Mouse (Mus musculus) liver, adult 2 months (tissue): Measurements from ENCODE around the gene Prr22. TPM values are rescaled to one million over a fixed set of nuclear protein-coding genes. Genes with fewer than 3 reads are reported as not detected.

ENCODE experiments used
- DNase-seq: peaks from one replicate; pipeline ENCODE4 v3.0.0-alpha.2; 2011; ENCODE audit warnings: low read depth, low spot score; ENCODE audit errors: extremely low read depth
- H3K27ac ChIP-seq: fragments of 200-500 bp; replicated peaks from 2 replicates; pipeline ENCODE4 v1.5.1; 2012; ENCODE audit warnings: low read depth, mild to moderate bottlenecking, control low read depth, inconsistent platforms, low read length; ENCODE audit not compliant: insufficient read depth
- H3K27me3 ChIP-seq: fragments of 200-500 bp; 2 replicates; pipeline ENCODE4 v1.6.1; 2012; ENCODE audit warnings: mild to moderate bottlenecking, moderate library complexity, low read length, inconsistent platforms; ENCODE audit not compliant: control insufficient read depth, insufficient read depth
- H3K36me3 ChIP-seq: fragments of 200-500 bp; 2 replicates; pipeline ENCODE4 v1.6.1; 2012; ENCODE audit warnings: low read length, inconsistent platforms; ENCODE audit not compliant: control insufficient read depth, insufficient read depth
- H3K4me1 ChIP-seq: fragments of 200-500 bp; 2 replicates; pipeline ENCODE4 v1.6.1; 2011; ENCODE audit warnings: low read length; ENCODE audit not compliant: control insufficient read depth, insufficient read depth
- H3K4me3 ChIP-seq: fragments of 200-500 bp; 2 replicates; pipeline ENCODE4 v1.5.1; 2011; ENCODE audit warnings: low read depth, mild to moderate bottlenecking, control low read depth, low read length, moderate library complexity; ENCODE audit not compliant: insufficient read depth
- H3K79me2 ChIP-seq: fragments of 200-500 bp; 2 replicates; pipeline ENCODE4 v1.6.1; 2012; ENCODE audit warnings: inconsistent platforms, mild to moderate bottlenecking, low read length, moderate library complexity; ENCODE audit not compliant: control insufficient read depth, insufficient read depth
- H3K9ac ChIP-seq: fragments of 200-500 bp; 2 replicates; pipeline ENCODE4 v1.6.1; 2012; ENCODE audit warnings: low read depth, mild to moderate bottlenecking, control low read depth, inconsistent platforms, low read length
- CTCF ChIP-seq: fragments of 200-500 bp; IDR thresholded peaks from 2 replicates; pipeline ENCODE4 v1.5.1; 2011; ENCODE audit warnings: low read depth, low read length, control low read depth
- POLR2A ChIP-seq: fragments of 200-500 bp; IDR thresholded peaks from 2 replicates; pipeline ENCODE4 v1.6.1; 2011; ENCODE audit warnings: low read length, control low read depth; ENCODE audit not compliant: insufficient read depth; ENCODE audit errors: extremely low read depth
- WGBS: fragments of 180-500 bp; shearing (Covaris S2); methylation state at CpG from one replicate; pipeline ENCODE4 v1.1.7; 2018; 5-methylcytosine and 5-hydroxymethylcytosine counted together
- polyA plus RNA-seq: library from polyadenylated mRNA; depleted of rRNA; stranded (reverse); fragments of >200 nt; gene quantifications from 2 replicates; pipeline ENCODE4 v1.2.3, GENCODE M21; 2012
- total RNA-seq: library from RNA; depleted of rRNA; stranded (reverse); fragments of >200 nt; gene quantifications from 2 replicates; pipeline ENCODE4 v1.2.3, GENCODE M21; 2014

The Prr22 gene
- total and polyA plus RNA-seq, 2 experiments = 0.18 to 1.5 TPM

DNA sequence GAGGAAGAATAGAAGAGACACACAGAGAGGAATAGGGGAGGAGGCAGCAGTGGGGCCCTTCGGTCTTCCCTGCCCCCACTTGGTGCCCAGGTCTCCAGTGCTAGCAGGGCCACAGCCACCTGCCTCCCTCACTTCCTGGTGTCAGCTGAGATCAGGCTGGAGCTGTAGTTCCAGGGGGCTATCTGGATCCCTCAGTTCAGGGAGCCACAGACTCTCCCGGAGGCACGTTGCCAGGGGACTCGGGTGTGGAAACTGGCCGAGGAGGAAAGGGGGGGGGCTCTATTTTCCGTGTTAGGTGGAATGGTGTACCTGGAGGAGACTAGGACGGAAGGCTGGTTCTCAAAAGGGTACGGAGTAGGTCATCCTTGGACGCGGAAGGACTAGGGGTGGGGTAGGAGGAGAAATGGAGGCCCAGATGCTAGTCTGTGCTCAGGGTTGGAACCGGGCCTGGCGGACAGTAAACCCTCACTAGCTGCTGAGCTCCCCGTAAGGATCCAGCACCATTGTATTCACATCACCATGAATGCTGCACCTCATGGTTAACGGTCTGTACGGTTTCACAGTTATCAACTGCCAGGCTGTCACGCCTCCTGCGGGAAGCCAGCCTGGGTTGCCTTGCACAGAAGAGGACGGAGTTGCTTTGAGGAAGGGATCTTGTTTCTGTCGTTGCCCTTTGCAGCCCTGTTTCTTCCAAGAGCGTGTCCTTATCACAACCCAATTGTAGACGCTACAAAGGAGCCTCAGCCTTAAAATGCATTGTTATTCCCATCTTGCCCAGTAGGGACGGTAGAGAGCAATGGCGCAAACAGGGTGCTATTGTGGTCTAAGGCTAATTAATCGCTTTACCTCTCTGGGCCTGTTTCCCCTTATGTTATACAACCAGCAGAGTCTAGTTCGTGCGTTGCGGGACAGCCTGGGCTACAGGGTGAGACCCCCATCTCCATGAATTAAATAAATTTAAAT, 7.0 kb upstream of the Prr22 start:
- Histone ChIP-seq H3K27ac (no peak overlapping the region), H3K79me2 (no peaks in the 10 kb centered on the region), H3K9ac (no peak overlapping the region), H3K27me3 (no peaks in the 10 kb centered on the region), H3K36me3 (no peaks in the 10 kb centered on the region), H3K4me3 (no peak overlapping the region), H3K4me1 (peaks cover 12% of the 10 kb centered on the region)
- WGBS = 54% methylated on average over 27 of the region's 27 CpGs
- TF ChIP-seq CTCF = peak; percentile 69
- no peak for TF ChIP-seq POLR2A
- peak; percentile 21 for DNase-seq

DNA sequence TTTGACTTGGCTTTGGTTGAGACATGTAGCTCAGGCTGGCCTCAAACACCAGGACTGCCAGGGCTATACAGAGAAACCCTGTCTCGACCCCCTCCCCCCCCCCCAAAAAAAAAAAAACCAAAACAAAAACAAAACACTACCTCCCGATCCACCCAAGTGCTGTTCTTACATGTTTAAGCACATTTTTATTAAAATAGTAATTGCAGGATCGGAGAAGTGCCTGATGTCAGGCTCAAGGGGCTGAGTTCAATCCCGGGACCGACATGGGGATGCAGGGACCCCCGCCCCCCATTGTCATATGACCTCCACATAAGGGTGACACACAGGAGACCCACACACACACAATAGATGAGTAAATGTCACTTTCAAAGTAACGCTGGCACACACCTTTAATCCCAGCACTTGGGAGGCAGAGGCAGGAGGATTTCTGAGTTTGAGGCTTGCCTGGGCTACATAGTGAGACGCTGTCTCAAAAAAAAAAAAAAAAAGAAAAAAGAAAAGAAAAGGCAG, 6.3 kb upstream of the Prr22 start:
- H3K9ac ChIP-seq = no peak overlapping the region
- no peak for DNase-seq
- 76% methylated on average over 8 of the region's 8 CpGs for WGBS
- H3K79me2 ChIP-seq = no peaks in the 10 kb centered on the region
- TF ChIP-seq CTCF (no peak), POLR2A (no peak)
- peak overlapping the region; percentile 62 for H3K27ac ChIP-seq
- H3K27me3 ChIP-seq = no peaks in the 10 kb centered on the region
- no peaks in the 10 kb centered on the region; the same call in 1 of the 2 replicates for H3K36me3 ChIP-seq
- H3K4me3 ChIP-seq = no peak overlapping the region; the same call in 1 of the 2 replicates
- peaks cover 12% of the 10 kb centered on the region for H3K4me1 ChIP-seq

DNA sequence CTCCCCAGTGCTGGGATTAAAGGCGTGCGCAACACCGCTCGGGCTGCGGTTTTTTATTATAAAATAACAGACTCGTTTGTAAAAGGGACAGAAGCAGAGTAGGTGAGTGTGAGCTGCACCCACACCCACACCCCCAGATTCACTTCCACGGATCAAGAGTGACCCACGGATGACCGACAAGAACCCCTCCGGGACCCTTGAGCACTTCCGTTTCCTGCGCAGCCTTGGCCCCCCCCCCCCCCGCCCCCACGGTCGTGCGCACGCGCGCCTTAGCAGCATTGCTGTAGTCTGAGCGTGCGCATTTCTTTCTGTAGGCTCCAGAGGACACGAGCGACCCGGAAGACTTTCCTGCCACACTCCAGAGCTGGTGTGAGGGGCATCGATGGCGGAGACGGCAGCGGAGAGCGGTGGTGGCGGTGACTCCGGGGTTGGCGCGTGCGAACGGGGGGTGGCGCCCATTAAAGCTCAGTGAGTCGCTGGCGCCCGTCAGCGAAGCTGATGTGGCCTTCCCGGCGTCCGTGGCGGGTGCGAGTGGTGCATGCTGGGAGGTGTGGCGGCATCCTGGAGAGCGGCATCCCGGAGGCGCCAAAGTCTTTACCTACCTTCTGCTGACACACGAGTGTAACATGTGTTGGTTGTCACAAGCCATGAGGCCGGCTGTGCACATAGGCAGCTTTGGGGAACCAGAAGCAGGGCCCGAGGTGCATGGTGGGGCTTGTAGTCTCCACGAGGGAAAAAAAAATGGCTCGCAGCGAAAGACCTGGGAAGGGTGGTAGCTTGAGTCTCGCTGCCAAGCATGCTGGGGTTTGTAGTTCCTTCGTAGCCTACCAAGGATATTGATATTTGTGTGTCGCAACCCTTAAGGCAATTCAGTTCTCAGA, 5.3 kb upstream of the Prr22 start, which contains the start of gene Dus3l:
Gene Dus3l (plus strand): TSS at position 284 of the 881 bp plus-strand sequence.
- H3K4me1 ChIP-seq = peaks cover 12% of the 10 kb centered on the region
- no peaks in the 10 kb centered on the region for H3K79me2 ChIP-seq
- peak; percentile 40; the same call in 1 of the 2 replicates for TF ChIP-seq POLR2A
- no peak for TF ChIP-seq CTCF
- peak within 1 kb of the TSS; percentile 99 for H3K27ac ChIP-seq
- peak within 1 kb of the TSS; percentile 90 for H3K4me3 ChIP-seq
- H3K9ac ChIP-seq = peak within 1 kb of the TSS; percentile 95
- DNase-seq = peak; percentile 97
- 2% methylated on average over 58 of the region's 58 CpGs for WGBS
- H3K27me3 ChIP-seq = no peaks in the 10 kb centered on the region
- H3K36me3 ChIP-seq = peaks cover 3% of the 10 kb centered on the region; the same call in 1 of the 2 replicates

- DNase-seq = no peak
These were observed 4.6 kb upstream of the Prr22 start for GRCm38 (mm10) chr17:56765431-56765830.

GRCm38 (mm10) chr17:56766631-56767405, 3.2 kb upstream of the Prr22 start:
- Histone ChIP-seq H3K79me2 (no peaks in the 10 kb centered on the region), H3K36me3 (peaks cover 3% of the 10 kb centered on the region; the same call in 1 of the 2 replicates), H3K4me3 (no peak overlapping the region), H3K9ac (no peak overlapping the region), H3K27ac (no peak overlapping the region), H3K27me3 (no peaks in the 10 kb centered on the region), H3K4me1 (peaks cover 10% of the 10 kb centered on the region)
- no peak for DNase-seq
- TF ChIP-seq CTCF (no peak), POLR2A (no peak)
- WGBS = 97% methylated on average over 27 of the region's 27 CpGs

More at GRCm38 (mm10) chr17:56765431-56765830, 4.6 kb upstream of the Prr22 start:
- H3K27me3 ChIP-seq = no peaks in the 10 kb centered on the region
- H3K4me1 ChIP-seq = peaks cover 12% of the 10 kb centered on the region
- H3K9ac ChIP-seq = peak overlapping the region; percentile 51
- H3K36me3 ChIP-seq = peaks cover 3% of the 10 kb centered on the region; the same call in 1 of the 2 replicates
- WGBS = 12% methylated on average over 12 of the region's 12 CpGs
- H3K4me3 ChIP-seq = peak overlapping the region; percentile 35
- no peaks in the 10 kb centered on the region for H3K79me2 ChIP-seq
- H3K27ac ChIP-seq = peak overlapping the region; percentile 35
- no peak for TF ChIP-seq POLR2A
- TF ChIP-seq CTCF = no peak
